Mouse (Mus musculus) E14TG2a.4 (cell line): ENCODE measurements around the gene Zfp790.

Source experiments
- H3K27me3 ChIP-seq: 2 replicates; pipeline ENCODE4 v1.6.1; 2014; ENCODE audit warnings: low read length, control low read depth; ENCODE audit not compliant: insufficient read depth
- H3K36me3 ChIP-seq: 2 replicates; pipeline ENCODE4 v1.6.1; 2014; ENCODE audit warnings: low read length, control low read depth; ENCODE audit not compliant: insufficient read depth
- H3K4me1 ChIP-seq: replicated peaks from 2 replicates; pipeline ENCODE4 v1.6.1; 2014; ENCODE audit warnings: low read depth, low read length, control low read depth
- H3K4me3 ChIP-seq: replicated peaks from 2 replicates; pipeline ENCODE4 v1.5.1; 2014; ENCODE audit warnings: mild to moderate bottlenecking, low read length
- H3K9me3 ChIP-seq: 2 replicates; pipeline ENCODE4 v1.6.1; 2014; ENCODE audit warnings: low read length, control low read depth
- CTCF ChIP-seq: conservative IDR thresholded peaks from 2 replicates; pipeline ENCODE4 v1.5.1; 2014; ENCODE audit warnings: low read length
- NANOG ChIP-seq: IDR thresholded peaks from 2 replicates; pipeline ENCODE4 v1.6.1; 2014; ENCODE audit warnings: borderline replicate concordance, low read length, mixed read lengths
- POU5F1 ChIP-seq: IDR thresholded peaks from 2 replicates; pipeline ENCODE4 v1.6.1; 2014; ENCODE audit warnings: low read length, borderline replicate concordance

Zfp790 gene

DNA sequence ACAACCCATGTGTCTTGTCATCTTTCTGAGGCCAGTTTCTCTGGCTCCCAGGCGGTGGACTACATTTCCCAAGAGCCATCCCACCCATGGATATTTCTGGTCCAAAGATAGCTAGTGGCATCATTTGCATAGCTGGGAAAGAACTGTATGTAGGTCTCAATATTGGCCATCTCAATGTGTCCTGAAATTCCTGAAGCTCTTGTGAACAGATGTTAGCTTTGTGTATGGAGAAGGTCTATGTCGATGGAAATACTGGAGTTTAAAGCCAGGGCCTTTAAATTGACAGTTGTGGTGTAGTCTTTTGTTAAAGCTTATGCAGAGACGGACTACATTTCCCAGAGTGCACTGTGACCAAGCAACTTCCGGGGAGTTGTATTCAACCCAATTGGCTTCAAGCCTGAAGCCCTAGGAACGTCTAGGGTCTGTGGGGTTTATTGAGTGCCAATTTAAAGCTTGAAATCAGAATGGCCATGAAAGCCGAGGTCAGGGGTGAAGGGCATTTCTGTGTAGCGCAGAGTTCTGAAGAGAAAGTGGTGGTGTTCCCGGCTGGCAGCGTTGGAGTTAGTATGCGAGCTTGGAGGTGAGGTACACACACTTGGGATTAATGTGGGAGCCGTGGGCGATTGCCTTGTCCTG is 2.8 kb downstream of the Zfp790 start:
- peaks cover 15% of the 10 kb centered on the region for H3K36me3 ChIP-seq
- peaks cover 24% of the 10 kb centered on the region for H3K4me1 ChIP-seq
- no peaks in the 10 kb centered on the region for H3K27me3 ChIP-seq
- no peak for TF ChIP-seq NANOG
- no peak for TF ChIP-seq CTCF
- TF ChIP-seq POU5F1, result no peak
- H3K9me3 ChIP-seq, result peaks cover 15% of the 10 kb centered on the region
- H3K4me3 ChIP-seq, result peak overlapping the region; percentile 82

DNA sequence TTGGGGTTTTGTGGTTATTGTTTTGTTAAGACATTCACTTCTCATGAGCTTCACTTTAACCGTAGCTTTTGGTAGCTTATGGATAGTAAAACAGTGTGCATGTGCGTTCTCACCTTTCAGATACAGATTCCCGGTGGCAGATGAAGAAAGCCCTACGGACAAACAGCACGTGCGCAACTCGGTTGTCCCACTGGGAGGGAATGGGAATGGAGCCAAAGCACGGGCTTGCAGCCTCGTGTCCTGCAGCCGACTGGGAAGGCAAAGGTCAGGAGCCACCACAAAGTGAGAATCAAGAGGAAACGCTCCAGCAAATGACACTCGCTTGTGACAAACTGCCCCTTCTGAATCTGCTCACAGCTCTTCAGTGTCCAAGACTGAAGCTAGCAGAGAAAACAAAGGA is 12.1 kb downstream of the Zfp790 start:
- TF ChIP-seq CTCF (no peak), POU5F1 (no peak), NANOG (no peak)
- Histone ChIP-seq H3K27me3 (no peaks in the 10 kb centered on the region), H3K9me3 (peaks cover 7% of the 10 kb centered on the region; the same call in 1 of the 2 replicates), H3K36me3 (peaks cover 68% of the 10 kb centered on the region), H3K4me1 (peaks cover 4% of the 10 kb centered on the region; the same call in 1 of the 2 replicates), H3K4me3 (no peak overlapping the region)

DNA sequence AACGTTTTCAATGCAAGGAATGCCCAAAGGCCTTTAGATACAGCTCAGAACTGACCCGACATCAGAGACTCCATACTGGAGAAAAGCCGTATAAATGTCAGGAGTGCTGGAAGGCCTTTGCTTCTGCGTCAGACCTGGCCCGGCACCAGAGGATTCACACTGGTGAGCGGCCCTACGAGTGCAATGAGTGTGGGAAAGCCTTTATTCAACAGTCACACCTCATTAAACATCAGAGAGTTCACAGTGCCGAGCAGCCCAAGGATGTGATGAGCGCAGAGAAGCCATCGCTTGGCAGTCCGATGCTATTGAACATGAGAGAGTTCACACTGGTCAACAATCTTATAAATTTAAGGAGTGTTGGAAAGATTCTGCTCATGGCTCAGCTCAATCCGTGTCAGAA is 13.9 kb downstream of the Zfp790 start:
- H3K27me3 ChIP-seq, result no peaks in the 10 kb centered on the region
- H3K4me1 ChIP-seq, result peaks cover 4% of the 10 kb centered on the region; the same call in 1 of the 2 replicates
- TF ChIP-seq POU5F1 (no peak), NANOG (no peak), CTCF (no peak)
- H3K36me3 ChIP-seq, result peaks cover 52% of the 10 kb centered on the region
- peaks cover 7% of the 10 kb centered on the region; the same call in 1 of the 2 replicates for H3K9me3 ChIP-seq
- no peak overlapping the region for H3K4me3 ChIP-seq

DNA sequence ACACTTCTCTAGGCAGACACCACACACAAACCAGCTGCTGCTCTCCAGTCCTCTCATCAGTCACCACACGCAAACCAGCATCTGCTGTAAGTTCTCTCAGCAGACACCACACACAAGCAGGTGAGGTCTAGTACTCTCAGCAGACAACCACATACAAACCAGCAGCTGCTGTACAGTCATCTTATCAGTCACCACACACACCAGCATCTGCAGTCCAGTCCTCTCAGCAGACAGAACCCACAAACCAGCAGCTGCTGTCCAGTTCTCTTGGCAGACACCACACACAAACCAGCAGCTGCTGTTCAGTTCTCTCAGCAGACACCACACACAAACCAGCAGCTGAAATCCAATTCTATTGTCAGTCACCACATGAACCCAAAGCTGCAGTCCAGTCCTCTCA is 20.9 kb downstream of the Zfp790 start:
- H3K27me3 ChIP-seq, result no peaks in the 10 kb centered on the region
- peaks cover 6% of the 10 kb centered on the region for H3K4me1 ChIP-seq
- no peak for TF ChIP-seq CTCF
- no peak for TF ChIP-seq POU5F1
- no peak for TF ChIP-seq NANOG
- no peak overlapping the region for H3K4me3 ChIP-seq
- H3K36me3 ChIP-seq, result peaks cover 4% of the 10 kb centered on the region; the same call in 1 of the 2 replicates
- H3K9me3 ChIP-seq, result no peaks in the 10 kb centered on the region; the same call in 1 of the 2 replicates

DNA sequence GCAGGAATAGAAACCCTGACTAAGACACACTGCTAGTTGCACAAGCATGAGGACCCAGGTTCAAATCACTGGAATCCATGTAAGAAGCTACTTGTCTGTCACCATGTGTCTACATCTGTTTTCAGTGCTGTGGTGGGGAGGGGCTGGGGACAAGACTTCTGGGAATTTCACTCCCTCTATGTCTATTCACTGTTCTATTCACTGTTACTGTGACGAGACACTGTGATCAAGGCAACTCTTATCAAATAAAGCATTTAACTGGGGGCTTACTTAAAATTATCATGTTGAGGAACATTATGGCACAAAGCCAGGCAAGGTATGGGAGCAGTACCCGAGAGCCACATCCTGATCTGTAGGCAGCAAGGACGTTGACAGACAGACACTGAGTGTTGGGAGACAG is 23.3 kb downstream of the Zfp790 start:
- H3K36me3 ChIP-seq, result peaks cover 11% of the 10 kb centered on the region
- no peaks in the 10 kb centered on the region for H3K27me3 ChIP-seq

DNA sequence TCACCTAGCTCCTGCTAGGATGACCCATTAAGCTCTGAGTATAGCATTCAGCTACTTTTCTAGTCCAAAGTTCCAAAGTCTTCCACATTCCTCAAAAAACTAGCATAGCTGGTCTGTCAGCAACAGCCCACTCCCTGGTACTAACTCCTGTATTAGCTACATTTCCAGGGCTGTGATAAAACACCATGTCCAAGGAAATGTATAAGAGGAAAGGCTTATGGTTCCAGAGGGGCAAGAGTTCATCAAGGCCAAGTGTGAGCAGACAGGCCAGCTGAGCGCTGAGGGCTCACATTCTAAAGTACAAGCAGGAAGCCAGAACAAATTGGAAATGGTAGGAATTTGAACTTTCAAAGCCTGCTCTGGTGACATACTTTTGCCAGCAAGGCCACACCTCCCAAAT is 26.2 kb downstream of the Zfp790 start:
- Histone ChIP-seq H3K9me3 (no peaks in the 10 kb centered on the region; the same call in 1 of the 2 replicates), H3K4me3 (no peak overlapping the region), H3K36me3 (peaks cover 38% of the 10 kb centered on the region), H3K4me1 (peaks cover 6% of the 10 kb centered on the region; the same call in 1 of the 2 replicates), H3K27me3 (no peaks in the 10 kb centered on the region)
- TF ChIP-seq CTCF, result no peak
- no peak for TF ChIP-seq NANOG
- TF ChIP-seq POU5F1, result no peak

More for the DNA sequence above, 23.3 kb downstream of the Zfp790 start:
- no peak for TF ChIP-seq NANOG
- TF ChIP-seq POU5F1, result no peak
- no peak for TF ChIP-seq CTCF
- Histone ChIP-seq H3K4me1 (peaks cover 13% of the 10 kb centered on the region), H3K9me3 (no peaks in the 10 kb centered on the region; the same call in 1 of the 2 replicates), H3K4me3 (no peak overlapping the region)

DNA sequence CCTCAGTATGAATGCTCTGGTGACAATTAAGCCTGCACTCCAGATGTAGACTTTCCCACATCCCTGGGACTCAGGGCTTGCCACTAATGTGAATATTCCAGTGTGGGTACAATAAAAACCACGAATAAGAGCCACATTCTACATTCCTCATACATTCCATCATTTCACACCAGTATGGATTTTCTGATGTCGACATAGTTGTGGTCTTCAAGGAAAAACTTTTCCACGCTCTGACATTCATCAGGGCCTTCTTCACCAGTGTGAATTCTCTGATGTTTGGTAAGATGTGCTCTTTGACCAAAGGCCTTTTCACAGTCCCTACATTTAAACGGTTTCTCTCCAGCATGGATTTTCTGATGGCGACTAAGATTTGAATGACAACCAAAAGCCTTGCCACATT is 28.7 kb downstream of the Zfp790 start:
- Histone ChIP-seq H3K9me3 (no peaks in the 10 kb centered on the region; the same call in 1 of the 2 replicates), H3K27me3 (no peaks in the 10 kb centered on the region), H3K4me1 (peaks cover 6% of the 10 kb centered on the region; the same call in 1 of the 2 replicates), H3K4me3 (no peak overlapping the region), H3K36me3 (peaks cover 61% of the 10 kb centered on the region)
- TF ChIP-seq POU5F1, result no peak
- TF ChIP-seq NANOG, result no peak
- no peak for TF ChIP-seq CTCF

DNA sequence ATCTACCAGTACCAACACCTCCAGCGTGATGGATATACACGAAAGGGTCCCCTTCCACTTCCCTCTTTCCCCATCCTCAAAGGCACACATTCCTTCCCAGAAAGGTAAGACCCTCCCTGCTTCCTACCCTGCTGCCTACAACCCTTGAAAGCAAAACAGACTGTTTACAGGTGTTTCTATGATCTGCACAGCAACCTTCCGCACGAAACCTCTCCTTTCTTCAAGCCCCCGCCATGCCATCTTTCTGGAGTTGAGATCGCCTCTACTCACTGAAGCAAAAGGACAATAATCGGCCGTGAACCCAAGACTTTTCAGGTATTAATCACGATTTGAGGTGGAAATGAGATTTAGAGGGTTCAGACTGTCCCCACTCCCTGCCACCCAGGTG is 36.9 kb downstream of the Zfp790 start:
- TF ChIP-seq NANOG (no peak), CTCF (no peak), POU5F1 (no peak)
- Histone ChIP-seq H3K4me3 (peak overlapping the region; percentile 90), H3K9me3 (peaks cover 11% of the 10 kb centered on the region), H3K36me3 (peaks cover 33% of the 10 kb centered on the region), H3K4me1 (peaks cover 15% of the 10 kb centered on the region), H3K27me3 (no peaks in the 10 kb centered on the region)
